Mouse (Mus musculus): ENCODE measurements at regions not wholly inside any gene's neighbourhood (a gene's known extent, or its start where the extent isn't known, plus 50 kb on each side); places are given as distances from the start of the nearest gene placed in this dataset.

DNA sequence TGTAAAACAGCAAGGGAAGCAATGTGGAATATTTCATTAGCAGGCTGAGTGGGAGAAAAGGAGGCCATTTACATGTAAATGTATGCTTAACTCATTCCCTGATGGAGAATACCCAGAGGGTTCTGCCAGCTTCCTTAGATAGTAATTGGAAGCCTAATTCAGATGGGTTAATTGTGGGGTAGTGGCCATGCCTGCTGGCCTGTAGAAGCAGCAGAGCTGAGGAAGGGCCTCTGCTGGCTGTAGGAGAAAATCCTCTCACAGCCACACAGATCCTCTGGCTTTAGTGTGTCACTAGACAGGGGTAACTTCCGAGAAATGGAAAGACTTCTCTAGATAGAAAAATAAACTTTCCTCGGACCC, 1588.7 kb upstream of the Got2 start:
- DNase-seq, result no peak

DNA sequence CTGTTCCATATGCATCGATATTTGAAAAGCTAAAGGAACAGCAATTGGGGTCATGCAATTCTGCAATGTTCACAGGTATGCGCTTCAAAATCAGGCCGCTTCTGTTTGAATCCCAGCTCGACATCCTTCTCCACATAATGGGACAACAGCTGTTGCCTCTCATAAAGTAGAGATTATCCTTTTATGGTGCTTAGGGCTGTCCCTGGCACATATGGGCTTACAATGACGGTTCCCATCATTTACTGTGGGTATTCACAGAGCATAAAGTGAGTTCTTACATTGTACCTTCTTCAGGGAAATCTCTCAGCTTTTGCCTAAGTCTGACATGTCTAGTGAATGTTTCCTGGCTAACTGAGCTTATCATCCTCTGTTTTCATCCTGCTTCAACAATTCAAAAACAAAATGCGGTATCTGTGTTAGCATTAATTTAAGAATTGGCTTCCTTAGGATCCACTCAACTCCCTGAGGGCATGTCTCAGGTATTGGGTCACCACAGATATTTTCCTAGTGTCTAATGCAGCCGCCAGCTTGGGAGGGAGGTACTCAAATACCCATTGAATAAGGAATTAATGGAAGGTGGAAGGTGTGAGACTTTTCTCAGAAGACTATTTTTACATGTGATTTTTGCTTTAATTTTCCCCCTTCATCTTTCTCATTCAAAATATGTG, 1588.2 kb upstream of the Got2 start:
- no peak for DNase-seq

DNA sequence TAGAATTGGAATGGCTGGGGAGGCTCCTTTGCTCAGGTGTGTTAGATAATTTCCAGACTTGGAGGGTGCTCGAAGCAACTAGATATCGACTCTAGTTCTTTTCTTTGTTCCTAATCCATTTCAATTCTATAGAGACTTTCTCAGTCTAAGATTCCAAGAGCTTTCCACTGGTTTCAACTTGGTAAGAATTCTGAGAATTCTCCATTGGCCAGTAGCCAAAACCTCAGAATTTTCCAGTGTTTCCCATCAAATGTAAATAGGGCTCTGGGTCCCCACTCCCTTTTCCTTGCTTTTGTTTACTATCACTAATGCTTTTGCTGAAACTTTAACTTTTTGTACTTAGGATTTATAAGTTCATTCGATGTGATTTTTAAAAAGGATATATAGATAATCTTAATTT, 1585.0 kb upstream of the Got2 start:
- no peak for DNase-seq

GRCm38 (mm10) chr8:97461478-97461877, 1573.1 kb upstream of the Got2 start:
- DNase-seq, result no peak

DNA sequence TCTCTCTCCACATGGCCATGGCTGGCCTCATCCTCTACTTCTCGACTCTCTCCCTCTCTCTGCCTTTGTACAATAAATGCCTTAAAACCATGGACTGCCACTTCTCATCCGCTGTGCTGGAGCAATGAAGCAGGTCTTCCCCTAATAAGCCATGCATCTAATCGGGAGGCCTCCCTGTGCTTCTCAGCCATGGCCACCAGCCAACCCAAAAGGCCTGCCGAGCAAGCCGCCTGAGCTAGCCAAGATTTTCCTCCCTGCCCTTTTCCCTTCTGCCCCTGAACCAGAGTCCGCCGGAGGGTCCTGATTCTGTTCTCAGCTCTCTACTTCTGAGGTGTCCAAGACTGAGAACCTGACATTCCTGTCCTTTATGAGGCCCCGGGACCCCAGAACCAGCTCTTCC, 1559.3 kb upstream of the Got2 start:
- no peak for DNase-seq

DNA sequence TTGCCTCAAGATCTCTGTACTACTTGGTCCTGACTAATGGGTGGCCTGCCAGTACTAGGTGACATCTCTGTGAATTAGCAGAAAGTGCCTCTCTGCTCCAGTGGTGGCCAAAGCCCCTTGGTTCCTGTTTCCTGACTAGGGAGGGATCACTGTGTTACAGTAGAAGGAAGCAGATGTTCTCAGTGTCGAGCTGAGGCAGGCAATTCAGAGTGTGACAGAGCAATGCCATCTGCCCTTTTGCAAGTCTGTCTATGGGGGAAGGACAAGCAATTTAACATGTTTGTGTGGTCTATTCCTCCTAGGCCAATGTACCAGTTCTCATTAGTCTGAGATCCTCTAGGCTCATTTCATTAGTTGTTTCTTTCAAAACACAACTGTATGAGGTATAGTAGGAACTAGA, 1553.1 kb upstream of the Got2 start:
- no peak for DNase-seq

DNA sequence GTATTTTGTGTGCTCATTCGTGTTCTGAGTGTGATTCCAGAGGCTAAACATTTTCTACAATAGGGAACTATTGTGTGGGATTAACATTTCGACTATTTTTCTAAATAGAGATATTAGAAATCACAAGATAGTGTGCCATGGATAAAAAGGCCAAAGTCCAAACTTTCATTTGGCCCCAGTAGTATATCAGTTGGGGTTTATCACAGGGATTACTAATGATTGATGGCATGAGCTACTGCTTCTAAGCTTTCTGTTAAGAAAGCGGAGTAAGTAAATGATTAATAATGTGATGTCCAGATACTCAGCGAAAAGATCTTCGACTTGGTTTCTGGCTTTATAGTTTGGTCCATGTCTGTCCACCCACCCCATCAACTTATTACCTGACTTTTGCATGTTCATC, 1545.2 kb upstream of the Got2 start:
- DNase-seq, result no peak

DNA sequence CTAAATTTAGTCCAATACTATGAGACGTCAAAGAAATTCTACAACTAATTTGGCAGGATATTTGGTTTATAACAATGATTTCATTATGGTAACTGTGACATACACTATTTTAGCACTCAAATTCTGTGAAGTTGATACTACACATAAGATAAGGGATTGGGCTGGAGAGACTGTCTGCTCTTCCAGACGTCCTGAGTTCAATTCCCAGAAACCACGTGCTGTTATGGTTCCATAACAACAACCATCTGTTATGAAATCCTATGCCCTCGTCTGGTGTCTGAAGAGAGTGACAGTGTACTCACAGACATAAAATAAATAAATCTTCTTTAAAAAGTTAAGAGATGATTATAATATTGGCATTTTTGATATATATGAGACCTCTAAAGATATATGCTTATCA, 1543.1 kb upstream of the Got2 start:
- DNase-seq, result no peak

DNA sequence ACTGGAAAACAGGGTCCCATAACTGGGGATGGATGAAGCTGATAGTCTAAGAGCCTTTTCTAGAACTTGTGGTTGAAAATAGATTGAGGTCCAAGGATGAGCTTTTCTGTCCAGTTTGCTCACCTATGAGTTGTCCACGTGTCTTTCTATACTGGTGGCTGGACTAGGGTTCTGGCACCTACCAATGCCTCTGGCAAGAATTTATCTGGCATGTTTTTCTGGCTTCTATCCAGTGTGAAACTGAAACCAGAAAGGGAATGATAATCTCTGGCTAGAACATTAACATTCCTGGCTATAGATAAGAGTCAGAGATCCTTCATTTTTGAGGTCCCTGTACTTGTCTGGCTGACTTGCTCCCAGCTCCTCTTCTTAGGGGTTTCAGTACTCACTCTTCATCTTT, 1534.0 kb upstream of the Got2 start:
- DNase-seq, result peak; percentile 5 to 14

DNA sequence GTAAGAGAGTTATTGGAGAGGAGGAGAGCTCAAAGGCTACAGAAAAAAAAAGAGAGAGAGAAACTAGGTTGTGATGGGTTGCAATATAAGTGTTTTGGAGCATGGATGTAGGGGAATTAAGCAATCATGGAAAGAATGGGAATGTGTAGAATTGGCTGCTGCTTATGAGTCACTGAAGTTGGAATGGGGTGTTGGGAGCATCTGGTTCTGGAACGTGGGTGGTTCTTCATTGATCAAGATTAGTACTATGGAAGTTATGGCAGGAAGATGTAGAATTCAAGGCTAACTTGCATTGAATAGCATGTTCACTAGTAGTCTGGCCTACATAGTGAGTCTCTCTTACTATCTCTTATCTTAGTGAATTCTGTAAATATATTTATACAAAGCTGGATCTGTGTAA, 1526.4 kb upstream of the Got2 start:
- no peak for DNase-seq

DNA sequence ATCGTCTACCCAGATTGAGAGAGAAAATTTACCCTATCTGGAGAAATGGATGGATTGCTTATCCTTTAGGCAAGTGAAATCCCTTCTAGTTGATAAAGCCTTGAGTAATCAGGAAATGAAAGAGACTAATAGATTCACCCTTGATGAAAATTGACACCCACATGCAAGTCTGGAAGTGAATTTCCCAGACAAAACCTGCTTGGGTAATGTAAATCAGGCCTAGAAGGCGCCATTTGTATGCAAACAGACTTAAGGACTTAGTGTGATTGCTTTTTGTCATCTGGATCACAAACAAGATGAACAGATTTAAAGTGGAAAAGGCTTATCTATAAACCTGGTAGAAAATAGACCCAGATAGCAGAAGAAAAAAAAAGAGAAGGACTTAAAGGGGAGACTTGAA, 1515.0 kb upstream of the Got2 start:
- DNase-seq, result no peak

- no peak for DNase-seq
Observed at GRCm38 (mm10) chr8:97397327-97397719, 1509.0 kb upstream of the Got2 start.

GRCm38 (mm10) chr8:97396634-97397326, 1508.4 kb upstream of the Got2 start:
- no peak for DNase-seq

DNA sequence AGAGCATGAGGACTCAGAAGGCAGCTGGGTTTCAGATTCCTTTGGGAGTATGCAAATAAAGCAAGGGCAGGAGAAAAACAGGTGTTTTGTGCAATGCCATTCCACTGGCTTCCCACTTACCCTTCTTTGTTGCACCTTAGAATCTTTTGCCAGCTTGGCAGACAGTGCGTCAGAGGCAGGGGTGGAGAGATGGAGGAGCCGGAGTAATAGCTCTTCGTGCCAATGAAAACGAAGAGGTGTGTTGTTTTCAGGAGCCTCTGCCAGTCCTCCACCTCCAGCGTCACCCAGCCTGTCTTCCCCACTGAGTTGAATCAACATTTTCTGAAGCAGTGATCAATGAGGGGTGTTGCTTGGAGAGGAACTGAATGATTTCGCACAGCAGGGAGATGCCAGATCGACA, 1501.3 kb upstream of the Got2 start:
- peak in 1 of 2 experiments; percentile 1 for DNase-seq

DNA sequence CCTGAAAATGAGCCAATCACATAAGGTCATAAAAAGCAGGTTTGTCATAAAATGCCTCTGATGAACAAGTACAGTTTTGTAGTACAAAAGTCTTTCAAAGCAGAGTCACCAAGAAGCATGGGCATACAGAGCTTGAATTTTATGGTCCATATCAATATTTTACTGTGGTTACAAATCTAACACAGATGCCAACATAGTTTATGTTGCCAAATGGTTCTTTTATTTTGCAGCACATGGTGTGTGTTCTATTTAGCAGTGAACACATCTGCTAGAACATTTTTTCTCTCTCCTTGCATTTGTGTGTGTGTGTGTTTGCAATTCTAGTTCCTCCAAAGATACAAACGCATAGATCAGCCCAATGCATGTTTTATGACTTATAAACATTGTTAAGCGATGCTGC, 1500.8 kb upstream of the Got2 start:
- DNase-seq, result no peak

GRCm38 (mm10) chr8:97374911-97375771, 1486.8 kb upstream of the Got2 start:
- no peak for DNase-seq

GRCm38 (mm10) chr8:97346630-97347029, 1458.3 kb upstream of the Got2 start:
- no peak for DNase-seq

GRCm38 (mm10) chr8:97315497-97315896, 1427.2 kb upstream of the Got2 start:
- DNase-seq, result no peak

DNA sequence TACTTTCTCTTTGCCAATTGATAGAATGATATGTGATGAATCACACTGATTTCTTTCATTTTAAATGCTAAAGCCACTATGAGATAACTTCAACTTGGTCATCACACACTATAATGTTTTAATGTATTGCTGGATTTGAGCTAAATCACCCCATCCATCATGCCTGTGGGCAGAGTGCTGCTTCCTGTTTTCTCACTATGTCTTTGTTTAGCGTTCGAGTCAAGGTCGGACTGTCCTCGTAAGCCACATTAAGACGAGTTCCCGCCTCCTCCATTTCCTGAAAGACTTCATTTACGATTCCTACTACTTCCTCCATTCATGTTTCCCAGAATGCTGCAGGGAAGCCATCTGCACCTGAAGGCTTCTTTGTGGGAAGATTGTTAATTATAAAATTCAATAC, 1420.0 kb upstream of the Got2 start:
- no peak for DNase-seq

DNA sequence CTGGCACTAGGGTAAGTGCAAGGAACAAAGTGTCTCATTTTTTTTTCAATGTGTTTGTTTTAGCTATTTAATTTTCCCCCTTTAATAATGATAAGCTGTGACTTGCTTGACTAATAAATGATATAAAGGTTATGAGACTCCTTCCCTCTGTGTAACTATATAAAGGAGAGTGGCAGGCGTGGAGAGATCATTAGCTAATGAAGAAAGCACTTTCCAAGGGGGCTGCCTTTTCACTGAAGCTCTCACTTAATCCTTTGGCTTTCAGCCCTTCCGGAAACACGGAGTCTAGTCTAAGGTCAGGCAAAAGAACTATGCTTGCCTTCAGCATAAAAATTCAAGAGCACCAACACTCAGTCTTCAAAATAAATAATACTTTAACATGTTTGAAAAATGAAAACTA, 1382.2 kb upstream of the Got2 start:
- DNase-seq, result no peak

GRCm38 (mm10) chr8:97260964-97261363, 1372.6 kb upstream of the Got2 start:
- no peak for DNase-seq

GRCm38 (mm10) chr8:97254169-97254568, 1365.8 kb upstream of the Got2 start:
- no peak for DNase-seq

- no peak for DNase-seq
Observed at GRCm38 (mm10) chr8:97252232-97252631, 1363.9 kb upstream of the Got2 start.
